Mouse (Mus musculus): ENCODE results near the gene Trpv4. TPM values are rescaled to one million over a fixed set of nuclear protein-coding genes. Genes with fewer than 3 reads are reported as not detected.

Gene Trpv4
- polyA plus RNA-seq (2017; shearing (Covaris generic)): 0.63 TPM

GRCm38 (mm10) chr5:114658255-114658654 lies at the start of gene Trpv4:
TSS of gene Trpv4 (minus strand) at chr5:114658421.

GRCm38 (mm10) chr5:114707265-114708068 lies 49.2 kb upstream of the Trpv4 start, which contains the start of gene Tchp:
TSS of gene Tchp (plus strand) at chr5:114707760.

GRCm38 (mm10) chr5:114690633-114691567 lies 32.7 kb upstream of the Trpv4 start, which contains the start of gene Gltp:
TSS of gene Gltp (minus strand) at chr5:114690984.

Other genes starting within 250 kb of the Trpv4 start
- gene Mmab, start 214.4 kb downstream of the Trpv4 start, polyA plus RNA-seq (2017; shearing (Covaris generic)): 11.8 TPM
- gene Mvk, start 214.2 kb downstream of the Trpv4 start, polyA plus RNA-seq (2017; shearing (Covaris generic)): 34.3 TPM
- gene Fam222a, start 90.4 kb downstream of the Trpv4 start, polyA plus RNA-seq (2017; shearing (Covaris generic)): 4.7 TPM
- 238 TPM for gene Gltp, start 32.6 kb upstream of the Trpv4 start, polyA plus RNA-seq (2017; shearing (Covaris generic))
- 17.0 TPM for gene Tchp, start 49.3 kb upstream of the Trpv4 start, polyA plus RNA-seq (2017; shearing (Covaris generic))
- gene Ankrd13a, start 116.3 kb upstream of the Trpv4 start, polyA plus RNA-seq (2017; shearing (Covaris generic)): 208 TPM
- gene Git2, start 117.1 kb upstream of the Trpv4 start, polyA plus RNA-seq (2017; shearing (Covaris generic)): 158 TPM
- 49.4 TPM for gene 1500011B03Rik, start 165.0 kb upstream of the Trpv4 start, polyA plus RNA-seq (2017; shearing (Covaris generic))
- not detected for gene 4930519G04Rik, start 195.2 kb upstream of the Trpv4 start, polyA plus RNA-seq (2017; shearing (Covaris generic))
- not detected for gene Gm9936, start 200.3 kb upstream of the Trpv4 start, polyA plus RNA-seq (2017; shearing (Covaris generic))
- 9.0 TPM for gene Oasl2, start 238.5 kb upstream of the Trpv4 start, polyA plus RNA-seq (2017; shearing (Covaris generic))

All from naive thymus-derived CD4-positive, alpha-beta T cell, adult 5 months (primary cell).